Mouse (Mus musculus): ENCODE measurements at regions not wholly inside any gene's neighbourhood (a gene's known extent, or its start where the extent isn't known, plus 50 kb on each side); places are given as distances from the start of the nearest gene placed in this dataset.

- Histone ChIP-seq H3K4me3 (ENCODE audit: low read depth, low read length) (no peak overlapping the region), H3K27ac (ENCODE audit: low read depth, low read length) (no peak overlapping the region), H3K36me3 (ENCODE audit: control insufficient read depth, insufficient read depth, low read length) (no peaks in the 10 kb centered on the region), H3K9ac (replicated peaks; ENCODE audit: low read depth, low read length) (no peak overlapping the region), H3K9me3 (ENCODE audit: control insufficient read depth, low read length) (0 out of 2 replicates have a peak, but pooled peaks cover 3% of the 10 kb centered on the region), H3K4me2 (ENCODE audit: low read depth, low read length) (no peak overlapping the region), H3K4me1 (ENCODE audit: control insufficient read depth, insufficient read depth, low read length) (no peaks in the 10 kb centered on the region), H3K27me3 (ENCODE audit: control insufficient read depth, insufficient read depth, low read length) (no peaks in the 10 kb centered on the region)
- no peak for ATAC-seq (ENCODE audit: low read depth)
- 65% methylated on average over 11 of the region's 11 CpGs for WGBS
These were observed 65.8 kb downstream of the Barhl2 start for GRCm38 (mm10) chr5:106392213-106392612.

GRCm38 (mm10) chr5:106386621-106387020 lies 71.3 kb downstream of the Barhl2 start:
- 74% methylated on average over 7 of the region's 7 CpGs for WGBS

GRCm38 (mm10) chr5:106385838-106386237 lies 72.1 kb downstream of the Barhl2 start:
- ATAC-seq (ENCODE audit: low read depth): no peak
- no peak overlapping the region for H3K9ac ChIP-seq (replicated peaks; ENCODE audit: low read depth, low read length)
- 0 out of 2 replicates have a peak, but pooled peaks cover 3% of the 10 kb centered on the region for H3K9me3 ChIP-seq (ENCODE audit: control insufficient read depth, low read length)
- H3K27me3 ChIP-seq (ENCODE audit: control insufficient read depth, insufficient read depth, low read length): no peaks in the 10 kb centered on the region
- WGBS: 78% methylated on average over 8 of the region's 8 CpGs
- H3K4me2 ChIP-seq (ENCODE audit: low read depth, low read length): no peak overlapping the region
- no peak overlapping the region for H3K4me3 ChIP-seq (ENCODE audit: low read depth, low read length)
- no peak overlapping the region for H3K27ac ChIP-seq (ENCODE audit: low read depth, low read length)
- peaks cover 4% of the 10 kb centered on the region; the same call in 1 of the 2 replicates for H3K4me1 ChIP-seq (ENCODE audit: control insufficient read depth, insufficient read depth, low read length)
- H3K36me3 ChIP-seq (ENCODE audit: control insufficient read depth, insufficient read depth, low read length): no peaks in the 10 kb centered on the region

More at GRCm38 (mm10) chr5:106386621-106387020, 71.3 kb downstream of the Barhl2 start:
- Histone ChIP-seq H3K4me3 (ENCODE audit: low read depth, low read length) (no peak overlapping the region), H3K36me3 (ENCODE audit: control insufficient read depth, insufficient read depth, low read length) (no peaks in the 10 kb centered on the region), H3K4me2 (ENCODE audit: low read depth, low read length) (no peak overlapping the region), H3K9ac (replicated peaks; ENCODE audit: low read depth, low read length) (no peak overlapping the region), H3K4me1 (ENCODE audit: control insufficient read depth, insufficient read depth, low read length) (peaks cover 4% of the 10 kb centered on the region; the same call in 1 of the 2 replicates), H3K27ac (ENCODE audit: low read depth, low read length) (no peak overlapping the region), H3K9me3 (ENCODE audit: control insufficient read depth, low read length) (0 out of 2 replicates have a peak, but pooled peaks cover 3% of the 10 kb centered on the region), H3K27me3 (ENCODE audit: control insufficient read depth, insufficient read depth, low read length) (no peaks in the 10 kb centered on the region)
- no peak for ATAC-seq (ENCODE audit: low read depth)

- Histone ChIP-seq H3K4me3 (ENCODE audit: low read depth, low read length) (no peak overlapping the region), H3K27me3 (ENCODE audit: control insufficient read depth, insufficient read depth, low read length) (no peaks in the 10 kb centered on the region), H3K9me3 (ENCODE audit: control insufficient read depth, low read length) (0 out of 2 replicates have a peak, but pooled peaks cover under 1% of the 10 kb centered on the region), H3K36me3 (ENCODE audit: control insufficient read depth, insufficient read depth, low read length) (no peaks in the 10 kb centered on the region), H3K9ac (replicated peaks; ENCODE audit: low read depth, low read length) (no peak overlapping the region), H3K4me1 (ENCODE audit: control insufficient read depth, insufficient read depth, low read length) (peaks cover 4% of the 10 kb centered on the region; the same call in 1 of the 2 replicates), H3K4me2 (ENCODE audit: low read depth, low read length) (no peak overlapping the region), H3K27ac (ENCODE audit: low read depth, low read length) (no peak overlapping the region)
- WGBS: 45% methylated on average over 6 of the region's 6 CpGs
- ATAC-seq (ENCODE audit: low read depth): no peak
These were observed 72.7 kb downstream of the Barhl2 start for GRCm38 (mm10) chr5:106385219-106385618.

GRCm38 (mm10) chr5:106384138-106384770 lies 73.7 kb downstream of the Barhl2 start:
- Histone ChIP-seq H3K4me1 (ENCODE audit: control insufficient read depth, insufficient read depth, low read length) (peaks cover 4% of the 10 kb centered on the region; the same call in 1 of the 2 replicates), H3K27ac (ENCODE audit: low read depth, low read length) (no peak overlapping the region), H3K9me3 (ENCODE audit: control insufficient read depth, low read length) (no peaks in the 10 kb centered on the region), H3K36me3 (ENCODE audit: control insufficient read depth, insufficient read depth, low read length) (no peaks in the 10 kb centered on the region), H3K27me3 (ENCODE audit: control insufficient read depth, insufficient read depth, low read length) (no peaks in the 10 kb centered on the region), H3K4me3 (ENCODE audit: low read depth, low read length) (no peak overlapping the region), H3K4me2 (ENCODE audit: low read depth, low read length) (no peak overlapping the region), H3K9ac (replicated peaks; ENCODE audit: low read depth, low read length) (no peak overlapping the region)
- whole genome bisulfite sequencing: 48% methylated on average over 6 of the region's 6 CpGs
- ATAC-seq (ENCODE audit: low read depth): no peak

GRCm38 (mm10) chr5:106381919-106382318 lies 76.0 kb downstream of the Barhl2 start:
- ATAC-seq (ENCODE audit: low read depth): no peak
- H3K4me2 ChIP-seq (ENCODE audit: low read depth, low read length): no peak overlapping the region
- H3K4me3 ChIP-seq (ENCODE audit: low read depth, low read length): no peak overlapping the region
- H3K27ac ChIP-seq (ENCODE audit: low read depth, low read length): no peak overlapping the region
- H3K4me1 ChIP-seq (ENCODE audit: control insufficient read depth, insufficient read depth, low read length): peaks cover 4% of the 10 kb centered on the region; the same call in 1 of the 2 replicates
- no peaks in the 10 kb centered on the region for H3K9me3 ChIP-seq (ENCODE audit: control insufficient read depth, low read length)
- no peaks in the 10 kb centered on the region for H3K36me3 ChIP-seq (ENCODE audit: control insufficient read depth, insufficient read depth, low read length)
- WGBS: 90% methylated on average over 3 of the region's 3 CpGs
- no peak overlapping the region for H3K9ac ChIP-seq (replicated peaks; ENCODE audit: low read depth, low read length)
- no peaks in the 10 kb centered on the region for H3K27me3 ChIP-seq (ENCODE audit: control insufficient read depth, insufficient read depth, low read length)

- H3K36me3 ChIP-seq (ENCODE audit: control insufficient read depth, insufficient read depth, low read length): no peaks in the 10 kb centered on the region
- no peak overlapping the region for H3K4me3 ChIP-seq (ENCODE audit: low read depth, low read length)
- H3K4me2 ChIP-seq (ENCODE audit: low read depth, low read length): no peak overlapping the region
- ATAC-seq (ENCODE audit: low read depth): no peak
- no peak overlapping the region for H3K9ac ChIP-seq (replicated peaks; ENCODE audit: low read depth, low read length)
- no peaks in the 10 kb centered on the region for H3K9me3 ChIP-seq (ENCODE audit: control insufficient read depth, low read length)
- 14% methylated on average over 9 of the region's 9 CpGs for WGBS
- H3K27me3 ChIP-seq (ENCODE audit: control insufficient read depth, insufficient read depth, low read length): no peaks in the 10 kb centered on the region
- peaks cover 4% of the 10 kb centered on the region; the same call in 1 of the 2 replicates for H3K4me1 ChIP-seq (ENCODE audit: control insufficient read depth, insufficient read depth, low read length)
- H3K27ac ChIP-seq (ENCODE audit: low read depth, low read length): no peak overlapping the region
These were observed 77.2 kb downstream of the Barhl2 start for GRCm38 (mm10) chr5:106380631-106381285.

- ATAC-seq (ENCODE audit: low read depth): peak; percentile 75; the same call in 1 of the 2 replicates
- 46% methylated on average over 25 of the region's 25 CpGs for WGBS
These were observed 81.0 kb downstream of the Barhl2 start for GRCm38 (mm10) chr5:106376781-106377525.

More at GRCm38 (mm10) chr5:106376781-106377525, 81.0 kb downstream of the Barhl2 start:
- Histone ChIP-seq H3K9me3 (ENCODE audit: control insufficient read depth, low read length) (no peaks in the 10 kb centered on the region), H3K27ac (ENCODE audit: low read depth, low read length) (no peak overlapping the region), H3K36me3 (ENCODE audit: control insufficient read depth, insufficient read depth, low read length) (no peaks in the 10 kb centered on the region), H3K4me3 (ENCODE audit: low read depth, low read length) (no peak overlapping the region), H3K4me1 (ENCODE audit: control insufficient read depth, insufficient read depth, low read length) (no peaks in the 10 kb centered on the region), H3K9ac (replicated peaks; ENCODE audit: low read depth, low read length) (no peak overlapping the region), H3K4me2 (ENCODE audit: low read depth, low read length) (no peak overlapping the region), H3K27me3 (ENCODE audit: control insufficient read depth, insufficient read depth, low read length) (no peaks in the 10 kb centered on the region)

Data from neural tube, embryonic 14.5 days (tissue).